Mouse (Mus musculus): Measurements from ENCODE around the gene Tmem74b. TPM values are rescaled to one million over a fixed set of nuclear protein-coding genes. Genes with fewer than 3 reads are reported as not detected.

Gene Tmem74b
- total RNA-seq (2022): 1 to 10 TPM; 4.6 to 5.8 (median 5.0) TPM

- no peak for DNase-seq (ENCODE audit: low spot score in 2 of 2)
Measured at GRCm38 (mm10) chr2:151701231-151702145, at the start of gene Tmem74b. Gene Tmem74b, plus strand, starts transcription at chr2:151702008.

- no peak for DNase-seq (ENCODE audit: low spot score in 2 of 2)
Measured at GRCm38 (mm10) chr2:151652053-151652452, 49.8 kb upstream of the Tmem74b start.

DNA sequence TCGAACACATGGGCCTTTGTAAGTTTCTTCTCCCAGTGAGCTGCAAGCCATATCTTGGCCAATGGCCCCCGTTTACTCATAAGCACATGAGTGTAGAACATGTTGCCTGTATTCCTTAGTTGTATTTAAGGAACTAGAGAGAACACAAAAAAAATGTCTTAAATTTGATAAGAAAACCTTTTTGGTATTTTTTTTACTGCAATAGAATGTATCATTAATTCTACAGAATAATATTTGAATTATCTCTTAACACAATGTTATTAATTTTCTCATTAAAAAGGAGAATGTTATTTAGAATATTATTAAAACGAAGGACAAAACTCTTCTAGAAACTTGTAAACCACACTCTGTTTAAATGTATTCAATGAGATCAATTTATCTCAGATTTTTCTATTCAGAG is 33.4 kb upstream of the Tmem74b start, which contains the start of gene Rad21l:
Rad21l (minus strand) TSS at position 101 of the 400 bp plus-strand sequence.
- no peak for DNase-seq (ENCODE audit: low spot score in 2 of 2)

- DNase-seq (ENCODE audit: low spot score in 2 of 2): no peak
Measured at GRCm38 (mm10) chr2:151670026-151670967, 31.5 kb upstream of the Tmem74b start.

DNA sequence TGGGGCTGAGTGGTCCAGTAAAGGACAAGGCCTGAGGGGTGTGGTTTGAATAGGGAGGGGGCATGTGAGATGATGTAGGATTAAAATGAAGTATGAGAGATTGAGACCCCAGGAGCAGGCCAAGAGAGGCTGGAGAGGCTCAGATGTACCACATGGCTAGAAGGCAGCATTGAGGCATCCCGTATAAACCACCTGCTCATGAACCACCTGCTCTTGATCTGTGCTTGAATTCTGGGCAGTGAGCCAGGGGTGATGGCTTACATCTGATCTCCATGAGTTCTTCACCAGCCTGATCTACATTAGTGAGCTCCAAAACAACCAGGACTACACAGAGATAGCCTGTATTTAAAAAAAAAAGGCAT is 30.9 kb upstream of the Tmem74b start:
- DNase-seq (ENCODE audit: low spot score in 2 of 2): no peak

DNA sequence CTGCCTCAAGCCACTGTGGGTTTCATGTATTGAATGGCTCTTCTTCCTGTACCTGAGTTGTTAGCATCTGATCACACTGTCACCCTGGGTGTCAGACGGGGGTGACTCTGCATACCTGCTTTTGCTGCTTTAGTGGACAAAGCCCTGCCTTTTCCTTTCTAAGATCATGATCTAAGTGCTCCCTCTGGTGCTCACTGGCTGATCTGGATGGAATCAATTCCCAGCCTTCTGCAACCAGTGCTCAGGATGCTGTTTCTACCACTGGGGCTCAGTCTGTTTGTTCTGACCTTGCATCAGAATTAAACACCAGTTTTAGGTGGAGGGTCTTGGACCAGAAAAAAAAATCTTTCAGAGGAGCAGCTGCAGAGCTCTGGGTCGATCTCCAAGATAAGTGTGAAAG is 25.6 kb upstream of the Tmem74b start:
- DNase-seq (ENCODE audit: low spot score in 2 of 2): peak in 1 of 2 experiments; percentile 18

DNA sequence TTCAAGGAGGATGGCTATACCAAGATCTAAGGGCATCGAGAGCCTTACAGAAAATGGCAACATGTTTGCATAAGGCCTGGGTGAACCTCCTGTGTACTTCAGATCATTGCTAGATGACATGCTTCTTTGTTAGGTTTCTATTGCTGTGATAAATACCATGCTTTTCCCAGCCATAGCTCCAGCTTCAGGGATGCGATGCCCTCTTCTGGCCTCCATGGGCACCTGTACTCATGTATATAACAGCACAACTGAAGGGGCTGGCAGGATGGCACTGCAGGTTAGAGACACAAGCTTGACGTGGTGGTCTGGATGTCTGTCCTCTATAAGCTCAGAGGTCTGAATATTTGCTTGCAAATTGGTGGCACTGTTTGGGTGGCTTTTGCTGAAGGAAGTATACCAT is 19.5 kb upstream of the Tmem74b start:
- no peak for DNase-seq (ENCODE audit: low spot score in 2 of 2)

- DNase-seq (ENCODE audit: low spot score in 2 of 2): no peak
Measured at GRCm38 (mm10) chr2:151682976-151683375, 18.8 kb upstream of the Tmem74b start.

DNA sequence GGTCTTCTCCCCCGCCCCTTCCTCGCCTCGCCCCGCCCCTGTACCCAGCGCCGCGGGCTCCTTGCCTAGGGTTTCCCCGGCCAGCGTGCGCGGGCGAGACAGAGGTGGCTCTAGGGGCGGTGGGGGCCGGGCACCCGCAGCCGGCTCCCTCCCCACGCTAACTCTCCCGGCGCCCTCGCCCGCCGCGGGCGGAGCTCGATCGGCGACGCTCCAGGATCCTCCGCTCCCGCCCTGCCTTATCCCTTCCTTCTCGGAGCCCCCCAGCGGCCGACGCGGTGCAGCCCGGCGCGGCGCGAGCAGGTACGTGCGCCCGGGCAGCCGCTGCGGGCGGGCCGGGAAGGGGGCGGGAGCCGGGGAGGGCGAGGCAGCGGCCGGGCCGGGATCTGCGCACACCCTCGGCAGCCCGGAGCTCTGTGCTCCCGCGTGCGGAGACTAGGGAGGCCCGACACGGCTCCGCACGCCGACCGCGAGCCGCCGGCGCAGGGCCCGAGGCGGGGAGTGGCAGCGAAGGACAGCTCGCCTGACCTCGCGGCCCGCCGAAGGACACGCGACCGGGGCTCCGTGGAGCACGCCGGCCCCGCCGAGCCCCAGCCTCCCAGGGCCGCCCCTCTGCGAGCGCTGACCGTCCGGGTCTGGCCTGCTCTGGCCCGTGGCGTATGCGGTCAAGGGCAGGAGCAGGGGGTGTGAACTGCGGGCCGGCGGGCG is 490 bp downstream of the Tmem74b start:
- peak in 1 of 2 experiments; percentile 23 for DNase-seq (ENCODE audit: low spot score in 2 of 2)

GRCm38 (mm10) chr2:151702851-151703190 is 1.0 kb downstream of the Tmem74b start:
- no peak for DNase-seq (ENCODE audit: low spot score in 2 of 2)

GRCm38 (mm10) chr2:151712647-151713046 is 10.8 kb downstream of the Tmem74b start:
- DNase-seq (ENCODE audit: low spot score in 2 of 2): no peak

DNA sequence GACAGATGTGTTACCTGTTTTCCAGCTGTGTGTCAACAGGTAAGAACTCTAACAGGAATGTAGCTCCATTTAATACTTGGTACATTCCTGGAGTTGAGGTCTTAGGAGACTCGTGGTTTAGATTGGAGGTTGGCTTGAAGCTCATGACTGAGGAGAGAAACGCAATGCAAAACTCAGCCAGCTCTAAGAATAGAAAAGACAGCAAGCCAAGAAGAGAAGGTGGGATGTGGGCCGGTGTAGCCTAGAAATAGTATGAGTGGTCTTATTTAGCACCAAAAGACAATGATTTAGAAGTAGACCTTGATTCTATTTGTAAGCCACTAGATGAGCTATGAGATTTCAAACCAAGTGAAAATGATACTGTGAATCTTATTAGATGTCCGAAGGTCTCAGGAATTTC is 13.7 kb downstream of the Tmem74b start:
- DNase-seq (ENCODE audit: low spot score in 2 of 2): no peak

DNA sequence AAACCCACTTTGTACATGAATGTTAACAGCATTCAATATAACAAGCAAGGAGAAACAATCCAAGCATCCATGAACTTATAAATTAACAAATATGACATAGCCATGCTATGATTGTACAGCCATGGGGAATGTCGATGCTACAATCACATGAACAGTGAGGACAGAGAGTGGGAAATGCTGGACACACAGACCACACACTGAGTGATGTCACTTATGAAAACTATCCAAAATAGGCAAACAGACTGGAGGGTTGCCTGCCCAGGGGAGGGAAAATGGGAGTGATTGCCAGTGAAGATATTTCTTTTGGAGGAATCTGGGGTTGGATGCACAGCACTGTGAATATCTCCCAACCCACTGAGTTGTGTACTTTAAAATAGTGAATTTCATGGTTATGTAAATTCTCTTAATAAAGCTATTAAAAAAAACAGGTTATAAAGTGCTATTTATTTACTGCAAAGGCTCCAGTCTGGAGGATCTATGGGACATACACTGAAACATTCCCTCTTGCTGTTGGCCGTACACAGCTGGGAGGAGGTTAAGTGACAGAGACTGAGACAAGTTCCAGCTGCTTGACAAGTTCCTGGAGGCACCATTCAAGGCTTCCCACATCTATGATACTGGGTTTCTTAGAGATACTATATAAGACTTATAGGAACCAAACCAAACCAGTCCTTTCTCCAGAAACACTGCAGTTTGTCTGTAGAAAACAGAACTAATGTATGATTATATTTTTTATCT is 14.7 kb downstream of the Tmem74b start:
- no peak for DNase-seq (ENCODE audit: low spot score in 2 of 2)

DNA sequence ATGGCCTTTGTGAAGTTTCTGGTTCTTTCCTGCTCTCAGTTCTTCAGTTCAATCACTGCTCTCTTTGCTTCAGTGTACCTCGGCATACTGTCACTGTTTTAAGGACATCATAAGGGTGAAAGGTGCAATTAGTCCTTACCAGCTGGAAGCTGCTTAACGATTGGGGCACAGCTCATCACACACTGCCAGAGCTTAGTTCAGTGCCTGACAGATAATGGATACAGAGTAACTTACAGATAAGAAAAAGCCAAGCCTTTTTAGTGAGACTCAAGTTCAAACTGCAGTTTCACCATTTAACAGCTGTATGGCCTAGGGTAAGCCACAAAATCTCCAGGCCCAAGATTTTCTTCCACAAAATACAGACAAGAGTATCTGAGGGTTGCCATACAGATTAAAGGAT is 22.3 kb downstream of the Tmem74b start:
- no peak for DNase-seq (ENCODE audit: low spot score in 2 of 2)

DNA sequence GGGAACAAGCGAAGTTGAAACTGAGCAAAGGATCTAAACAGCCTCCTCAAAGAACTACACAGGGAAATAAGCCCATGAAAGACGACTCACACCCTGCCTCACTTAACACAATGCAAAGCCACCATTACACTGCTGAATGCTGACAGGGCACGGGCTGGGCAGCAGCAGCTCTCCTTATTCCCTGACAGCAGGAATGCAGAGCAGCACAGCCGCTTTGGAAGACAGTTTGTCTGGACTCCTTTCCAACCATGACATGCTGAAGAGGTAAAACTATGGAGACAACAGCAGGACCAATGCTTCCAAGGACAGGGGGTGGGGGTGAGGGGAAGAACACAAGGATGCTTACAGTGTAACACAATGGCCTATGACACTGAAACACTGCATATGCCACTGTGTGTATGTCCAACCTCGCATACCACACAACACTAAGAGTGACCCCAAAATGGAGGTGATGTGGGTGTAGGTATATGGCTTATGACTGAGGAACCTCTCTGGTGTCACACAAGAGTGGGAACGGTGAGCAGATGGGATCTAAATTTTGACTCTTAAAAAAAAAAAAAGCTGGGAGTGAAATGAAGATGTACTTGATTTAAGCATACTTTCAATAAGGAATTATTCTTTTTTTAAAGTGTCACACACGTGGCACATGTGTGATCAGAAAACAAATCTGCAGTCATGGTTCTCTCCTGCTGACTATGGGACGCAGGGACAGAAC is 31.5 kb downstream of the Tmem74b start:
- DNase-seq (ENCODE audit: low spot score in 2 of 2): no peak

GRCm38 (mm10) chr2:151735422-151735821 is 33.6 kb downstream of the Tmem74b start:
- no peak for DNase-seq (ENCODE audit: low spot score in 2 of 2)

- no peak for DNase-seq (ENCODE audit: low spot score in 2 of 2)
Measured at GRCm38 (mm10) chr2:151738460-151738859, 36.7 kb downstream of the Tmem74b start.

DNA sequence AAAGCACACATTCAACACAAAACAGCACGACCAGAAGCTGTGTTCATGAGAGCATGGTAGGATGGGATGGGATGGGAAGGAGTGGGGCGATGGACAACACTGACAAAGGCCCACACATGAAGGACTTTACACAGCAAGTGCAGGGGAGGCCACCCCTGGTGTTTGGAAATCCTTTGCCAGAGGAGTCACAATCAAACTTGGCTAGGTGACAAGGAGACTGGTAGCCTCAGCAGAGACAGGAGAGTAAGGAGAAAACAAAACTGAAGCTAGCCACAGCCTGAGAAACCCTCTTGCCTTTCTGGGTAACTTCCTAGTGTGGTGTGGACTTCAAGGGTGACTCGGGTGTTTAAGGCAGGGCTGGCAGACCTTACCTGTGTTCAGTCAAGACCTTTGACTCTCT is 37.3 kb downstream of the Tmem74b start:
- DNase-seq (ENCODE audit: low spot score in 2 of 2): no peak

DNA sequence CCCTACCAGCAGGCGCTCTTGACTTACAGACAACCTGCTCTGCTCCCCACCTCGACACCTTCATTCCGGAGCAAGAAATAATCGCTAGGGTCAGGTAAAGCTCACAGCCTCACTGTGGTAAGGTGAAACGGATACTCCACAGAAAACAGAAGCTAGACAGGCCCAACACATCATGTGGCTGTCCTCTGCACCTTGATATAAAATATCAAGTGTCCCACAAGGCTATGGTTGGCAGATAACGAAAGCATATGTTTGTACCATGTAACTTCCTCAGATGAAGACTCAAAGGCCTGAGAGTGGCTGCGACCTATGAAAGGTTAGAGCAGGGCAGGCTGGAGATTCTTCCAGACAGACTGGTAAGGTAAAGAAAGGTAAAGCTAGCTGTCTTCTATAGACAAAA is 37.7 kb downstream of the Tmem74b start:
- no peak for DNase-seq (ENCODE audit: low spot score in 2 of 2)
